Mouse (Mus musculus) C2C12 (cell line): Measurements from ENCODE around the gene Ldb3. TPM values are rescaled to one million over a fixed set of nuclear protein-coding genes. Genes with fewer than 3 reads are reported as not detected.

Experiments
- H3K27me3 ChIP-seq: one replicate; pipeline ENCODE4 v1.6.1; 2011; ENCODE audit not compliant: control insufficient read depth, insufficient read depth, insufficient read length
- H3K36me3 ChIP-seq: one replicate; pipeline ENCODE4 v1.6.1; 2011; ENCODE audit not compliant: control insufficient read depth, insufficient read depth
- H3K4me3 ChIP-seq: one replicate; pipeline ENCODE4 v1.5.1; 2011; ENCODE audit warnings: mild to moderate bottlenecking, control low read depth; ENCODE audit not compliant: poor library complexity, insufficient read depth, severe bottlenecking
- H3K79me2 ChIP-seq: one replicate; pipeline ENCODE4 v1.6.1; 2011; ENCODE audit not compliant: control insufficient read depth, insufficient read depth
- H3K79me3 ChIP-seq: one replicate; pipeline ENCODE4 v1.6.1; 2011; ENCODE audit warnings: low read depth, control low read depth
- H3ac ChIP-seq: one replicate; pipeline ENCODE3; 2011; ENCODE audit warnings: low read depth; ENCODE audit not compliant: control insufficient read depth, insufficient read length
- CEBPB ChIP-seq: IDR thresholded peaks from one replicate; pipeline ENCODE4 v1.6.1; 2011; ENCODE audit warnings: low read depth, mild to moderate bottlenecking, control low read depth, moderate library complexity
- CTCF ChIP-seq: IDR thresholded peaks from one replicate; pipeline ENCODE4 v1.5.1; 2011; ENCODE audit not compliant: control insufficient read depth, insufficient read depth, insufficient read length
- FOSL1 ChIP-seq: IDR thresholded peaks from one replicate; pipeline ENCODE4 v1.8.0; 2011; ENCODE audit warnings: mild to moderate bottlenecking, low read length; ENCODE audit not compliant: poor library complexity, insufficient read depth, severe bottlenecking
- MAX ChIP-seq: IDR thresholded peaks from one replicate; pipeline ENCODE4 v1.6.1; 2011; ENCODE audit warnings: mild to moderate bottlenecking, control low read depth
- MYOD1 ChIP-seq: IDR thresholded peaks from one replicate; pipeline ENCODE4 v1.6.1; 2011; ENCODE audit warnings: low read depth; ENCODE audit not compliant: control insufficient read depth, insufficient read length
- MYOG ChIP-seq: IDR thresholded peaks from one replicate; pipeline ENCODE4 v1.6.1; 2011; ENCODE audit not compliant: control insufficient read depth, insufficient read length; ENCODE audit errors: extremely low read depth
- USF1 ChIP-seq: IDR thresholded peaks from one replicate; pipeline ENCODE4 v1.6.1; 2011; ENCODE audit warnings: low read depth, mild to moderate bottlenecking, control low read depth, moderate library complexity
- polyA plus RNA-seq: library from polyadenylated mRNA; unstranded; fragments of >200 nt; fragmentation: generic; extraction: Trizol; gene quantifications from one replicate; pipeline ENCODE4 v1.2.1, GENCODE M21; 2012; ENCODE audit warnings: missing spikeins

The Ldb3 gene
- polyA plus RNA-seq, 1 experiment, result 4.0 TPM

DNA sequence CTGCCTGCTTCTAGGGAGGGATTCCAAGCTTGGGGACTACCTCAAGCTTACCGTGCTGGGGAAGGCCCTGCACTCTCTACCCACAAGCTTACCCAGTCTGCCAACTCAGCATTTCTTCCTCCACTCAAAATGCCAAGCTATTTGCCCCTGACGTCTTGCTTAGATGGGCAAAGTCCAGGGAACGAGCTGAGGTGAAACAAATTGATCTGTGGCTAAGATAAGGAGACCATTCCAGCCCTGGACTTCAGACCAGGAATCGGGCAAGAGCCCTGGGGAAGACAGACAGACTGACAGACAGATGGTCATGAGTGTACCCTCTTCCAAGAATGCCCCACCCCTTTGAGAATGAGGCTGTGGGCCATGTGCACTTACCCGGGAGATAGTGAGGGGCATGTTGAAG lies 477 bp downstream of the Ldb3 start:
- Histone ChIP-seq H3K27me3 (no peaks in the 10 kb centered on the region), H3K79me2 (peaks cover 19% of the 10 kb centered on the region), H3K79me3 (peaks cover 4% of the 10 kb centered on the region), H3ac (peak overlapping the region; percentile 69), H3K36me3 (no peaks in the 10 kb centered on the region), H3K4me3 (peak overlapping the region; percentile 31)
- TF ChIP-seq CEBPB (no peak), MAX (no peak), MYOG (no peak), MYOD1 (no peak), FOSL1 (no peak), USF1 (no peak), CTCF (no peak)

DNA sequence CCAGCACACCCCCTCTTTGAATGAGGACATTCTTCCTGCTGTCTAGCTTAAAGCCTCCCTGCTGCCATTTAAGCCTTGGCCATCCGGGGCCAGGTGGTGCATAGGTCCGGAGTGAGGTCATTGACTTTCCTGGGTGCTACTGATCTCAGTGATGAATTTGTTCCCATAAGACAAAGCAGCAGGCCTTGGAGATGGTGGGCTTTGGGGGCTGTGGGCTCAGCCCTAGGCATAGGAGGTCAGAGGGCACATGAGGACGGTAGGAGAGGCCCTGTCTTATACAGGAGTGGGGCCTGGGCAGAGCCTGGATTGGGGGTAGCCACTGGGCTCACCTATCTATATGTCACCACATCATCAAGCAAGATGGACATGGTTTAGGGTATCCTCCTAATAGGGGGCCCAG lies 1.6 kb downstream of the Ldb3 start:
- Histone ChIP-seq H3ac (no peak overlapping the region), H3K36me3 (no peaks in the 10 kb centered on the region), H3K27me3 (no peaks in the 10 kb centered on the region), H3K79me3 (peaks cover 4% of the 10 kb centered on the region), H3K79me2 (peaks cover 19% of the 10 kb centered on the region), H3K4me3 (peak overlapping the region; percentile 31)
- TF ChIP-seq USF1 (no peak), MYOD1 (no peak), FOSL1 (no peak), MAX (no peak), MYOG (no peak), CEBPB (no peak), CTCF (no peak)

DNA sequence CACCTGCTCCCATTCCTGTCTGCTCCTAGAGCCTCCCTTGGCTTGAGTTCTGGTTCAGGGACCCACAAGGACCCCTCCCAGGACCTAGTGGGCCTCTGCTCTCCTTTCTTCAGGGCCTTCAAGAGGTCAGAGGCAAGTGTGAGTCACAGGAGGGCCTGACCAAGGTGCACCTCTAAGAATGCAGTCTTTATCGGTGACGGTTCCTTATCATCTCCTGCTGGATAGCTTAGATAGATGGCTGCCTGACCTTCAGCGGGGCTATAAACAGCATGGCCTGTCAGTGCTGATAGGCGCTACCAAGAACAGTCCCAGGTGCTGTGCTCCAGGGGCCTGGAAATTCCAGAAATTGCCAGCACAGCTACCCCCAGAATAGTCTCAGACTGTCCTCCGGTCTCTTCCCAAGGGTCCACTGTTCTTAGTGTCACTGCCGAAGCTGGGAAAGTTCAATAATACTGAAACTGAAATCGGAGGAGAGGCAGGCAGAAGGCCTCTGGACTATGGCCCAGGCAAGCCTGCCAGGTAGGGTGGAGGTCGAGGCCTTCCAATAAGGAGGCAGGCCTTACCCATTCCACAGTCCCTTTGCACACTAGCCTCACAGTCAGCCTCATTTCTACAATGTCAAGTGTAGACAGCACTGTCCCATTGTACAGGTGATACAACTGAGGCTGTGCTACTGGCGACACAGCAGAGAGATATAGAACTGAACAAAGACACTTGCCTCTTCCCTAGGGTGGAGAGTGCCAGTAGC lies 3.0 kb downstream of the Ldb3 start:
- peaks cover 4% of the 10 kb centered on the region for H3K79me3 ChIP-seq
- H3K36me3 ChIP-seq, result no peaks in the 10 kb centered on the region
- H3K27me3 ChIP-seq, result no peaks in the 10 kb centered on the region
- TF ChIP-seq MYOD1 (no peak), USF1 (no peak), CTCF (no peak), FOSL1 (no peak), MAX (no peak), CEBPB (no peak), MYOG (no peak)
- H3K79me2 ChIP-seq, result peaks cover 19% of the 10 kb centered on the region
- H3K4me3 ChIP-seq, result no peak overlapping the region
- no peak overlapping the region for H3ac ChIP-seq

DNA sequence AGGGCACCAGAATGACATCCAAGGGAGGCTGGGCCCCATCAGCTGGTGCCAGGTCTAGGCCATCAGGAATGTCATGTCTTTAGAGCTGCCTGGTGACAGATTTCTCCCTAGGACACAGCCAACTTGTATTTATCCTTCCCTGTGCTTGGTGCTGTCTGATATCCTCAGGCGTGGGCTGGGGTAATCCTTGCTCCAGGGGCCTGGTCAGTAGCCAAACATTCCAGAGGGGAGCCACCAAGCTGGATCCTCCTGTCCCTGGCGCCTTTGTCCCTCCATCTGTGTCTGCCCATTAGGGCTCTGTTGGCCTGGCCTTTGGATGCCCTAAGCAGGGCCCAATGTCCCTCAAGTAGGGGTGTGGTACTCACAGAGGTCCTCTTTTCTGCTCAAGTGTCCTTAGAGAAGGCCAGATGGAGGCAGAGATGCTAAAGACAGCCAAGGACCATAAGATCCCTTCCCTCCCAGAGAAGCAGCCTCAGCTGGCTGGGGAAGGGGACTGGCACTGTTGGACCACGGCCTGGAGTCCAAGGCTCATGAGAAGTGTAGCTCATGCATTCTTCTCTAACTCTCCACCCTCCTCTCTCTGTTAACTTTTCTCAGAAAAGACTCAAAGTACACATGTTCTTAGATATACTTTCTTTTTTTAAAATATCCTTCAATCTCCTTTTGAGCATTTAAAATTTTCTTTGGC lies 5.6 kb downstream of the Ldb3 start:
- no peak for TF ChIP-seq MYOG
- TF ChIP-seq USF1, result no peak
- no peak for TF ChIP-seq CTCF
- TF ChIP-seq CEBPB, result no peak
- no peak for TF ChIP-seq FOSL1
- no peak for TF ChIP-seq MAX
- TF ChIP-seq MYOD1, result no peak
- H3K27me3 ChIP-seq, result no peaks in the 10 kb centered on the region
- peaks cover 4% of the 10 kb centered on the region for H3K79me3 ChIP-seq
- peaks cover 16% of the 10 kb centered on the region for H3K79me2 ChIP-seq
- H3K4me3 ChIP-seq, result no peak overlapping the region
- H3ac ChIP-seq, result no peak overlapping the region
- H3K36me3 ChIP-seq, result no peaks in the 10 kb centered on the region

DNA sequence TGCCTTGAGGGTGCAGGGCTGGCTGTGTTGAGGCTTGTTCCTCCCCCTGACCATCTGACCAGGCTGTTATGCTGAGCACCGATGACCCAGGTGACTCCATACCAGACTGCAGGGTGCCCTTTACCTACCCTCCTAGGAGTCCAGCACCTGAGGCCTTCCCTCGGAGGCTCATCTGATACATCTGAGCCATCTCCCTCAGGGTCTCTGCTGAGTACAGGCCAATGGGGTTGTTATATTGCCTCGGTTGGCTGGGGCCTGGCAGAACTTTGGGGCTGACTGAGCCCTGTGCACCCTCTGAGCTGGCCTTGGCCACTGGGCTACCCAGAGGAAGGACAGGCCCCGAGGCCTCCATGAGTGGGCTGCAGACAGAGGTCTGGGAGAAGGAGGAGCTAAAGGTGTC lies 11.6 kb downstream of the Ldb3 start:
- Histone ChIP-seq H3K27me3 (no peaks in the 10 kb centered on the region), H3K36me3 (no peaks in the 10 kb centered on the region), H3K4me3 (no peak overlapping the region), H3K79me3 (no peaks in the 10 kb centered on the region), H3ac (no peak overlapping the region), H3K79me2 (no peaks in the 10 kb centered on the region)
- no peak for TF ChIP-seq MYOG
- TF ChIP-seq MAX, result no peak
- TF ChIP-seq CEBPB, result no peak
- TF ChIP-seq USF1, result no peak
- no peak for TF ChIP-seq MYOD1
- TF ChIP-seq CTCF, result no peak
- TF ChIP-seq FOSL1, result no peak
